Mouse (Mus musculus) C2C12 (cell line): ENCODE data around the gene Gmds. TPM values are rescaled to one million over a fixed set of nuclear protein-coding genes. Genes with fewer than 3 reads are reported as not detected.

Experiments used
- H3K27me3 ChIP-seq: one replicate; pipeline ENCODE4 v1.6.1; 2011; ENCODE audit not compliant: control insufficient read depth, insufficient read depth, insufficient read length
- H3K36me3 ChIP-seq: one replicate; pipeline ENCODE4 v1.6.1; 2011; ENCODE audit not compliant: control insufficient read depth, insufficient read depth
- H3K4me3 ChIP-seq: one replicate; pipeline ENCODE4 v1.5.1; 2011; ENCODE audit warnings: mild to moderate bottlenecking, control low read depth; ENCODE audit not compliant: poor library complexity, insufficient read depth, severe bottlenecking
- H3K79me2 ChIP-seq: one replicate; pipeline ENCODE4 v1.6.1; 2011; ENCODE audit not compliant: control insufficient read depth, insufficient read depth
- H3K79me3 ChIP-seq: one replicate; pipeline ENCODE4 v1.6.1; 2011; ENCODE audit warnings: low read depth, control low read depth
- H3ac ChIP-seq: one replicate; pipeline ENCODE3; 2011; ENCODE audit warnings: low read depth; ENCODE audit not compliant: control insufficient read depth, insufficient read length
- CEBPB ChIP-seq: IDR thresholded peaks from one replicate; pipeline ENCODE4 v1.6.1; 2011; ENCODE audit warnings: low read depth, mild to moderate bottlenecking, control low read depth, moderate library complexity
- CTCF ChIP-seq: IDR thresholded peaks from one replicate; pipeline ENCODE4 v1.5.1; 2011; ENCODE audit not compliant: control insufficient read depth, insufficient read depth, insufficient read length
- FOSL1 ChIP-seq: IDR thresholded peaks from one replicate; pipeline ENCODE4 v1.8.0; 2011; ENCODE audit warnings: mild to moderate bottlenecking, low read length; ENCODE audit not compliant: poor library complexity, insufficient read depth, severe bottlenecking
- MAX ChIP-seq: IDR thresholded peaks from one replicate; pipeline ENCODE4 v1.6.1; 2011; ENCODE audit warnings: mild to moderate bottlenecking, control low read depth
- MYOD1 ChIP-seq: IDR thresholded peaks from one replicate; pipeline ENCODE4 v1.6.1; 2011; ENCODE audit warnings: low read depth; ENCODE audit not compliant: control insufficient read depth, insufficient read length
- MYOG ChIP-seq: IDR thresholded peaks from one replicate; pipeline ENCODE4 v1.6.1; 2011; ENCODE audit not compliant: control insufficient read depth, insufficient read length; ENCODE audit errors: extremely low read depth
- USF1 ChIP-seq: IDR thresholded peaks from one replicate; pipeline ENCODE4 v1.6.1; 2011; ENCODE audit warnings: low read depth, mild to moderate bottlenecking, control low read depth, moderate library complexity
- polyA plus RNA-seq: library from polyadenylated mRNA; unstranded; fragments of >200 nt; fragmentation: generic; extraction: Trizol; gene quantifications from one replicate; pipeline ENCODE4 v1.2.1, GENCODE M21; 2012; ENCODE audit warnings: missing spikeins

The Gmds gene
- polyA plus RNA-seq, 1 experiment: 21.1 TPM

GRCm38 (mm10) chr13:31812701-31813100 lies 525.8 kb downstream of the Gmds start:
- no peaks in the 10 kb centered on the region for H3K27me3 ChIP-seq

GRCm38 (mm10) chr13:31811542-31812021 lies 527.0 kb downstream of the Gmds start:
- Histone ChIP-seq H3K79me2 (peaks cover 60% of the 10 kb centered on the region), H3K36me3 (peaks cover 20% of the 10 kb centered on the region), H3ac (no peak overlapping the region), H3K4me3 (no peak overlapping the region), H3K79me3 (peaks cover 32% of the 10 kb centered on the region), H3K27me3 (no peaks in the 10 kb centered on the region)
- no peak for TF ChIP-seq MYOD1
- TF ChIP-seq MYOG: no peak
- TF ChIP-seq FOSL1: no peak
- TF ChIP-seq MAX: no peak
- no peak for TF ChIP-seq USF1
- TF ChIP-seq CTCF: no peak
- TF ChIP-seq CEBPB: no peak

More at GRCm38 (mm10) chr13:31812701-31813100, 525.8 kb downstream of the Gmds start:
- Histone ChIP-seq H3ac (no peak overlapping the region), H3K79me3 (peaks cover 28% of the 10 kb centered on the region), H3K4me3 (no peak overlapping the region), H3K36me3 (peaks cover 20% of the 10 kb centered on the region), H3K79me2 (peaks cover 53% of the 10 kb centered on the region)
- no peak for TF ChIP-seq MYOD1
- no peak for TF ChIP-seq CTCF
- no peak for TF ChIP-seq FOSL1

GRCm38 (mm10) chr13:31810693-31811541 lies 527.6 kb downstream of the Gmds start:
- Histone ChIP-seq H3K79me3 (peaks cover 32% of the 10 kb centered on the region), H3K27me3 (no peaks in the 10 kb centered on the region), H3K36me3 (peaks cover 20% of the 10 kb centered on the region), H3ac (no peak overlapping the region), H3K79me2 (peaks cover 60% of the 10 kb centered on the region), H3K4me3 (no peak overlapping the region)
- TF ChIP-seq MYOD1 (no peak), MYOG (no peak), CTCF (no peak), CEBPB (no peak), FOSL1 (no peak), USF1 (no peak), MAX (no peak)

- H3ac ChIP-seq: no peak overlapping the region
- H3K27me3 ChIP-seq: no peaks in the 10 kb centered on the region
- TF ChIP-seq MAX (no peak), USF1 (no peak), FOSL1 (no peak), MYOG (no peak), CTCF (no peak), CEBPB (no peak), MYOD1 (no peak)
- H3K79me3 ChIP-seq: peaks cover 32% of the 10 kb centered on the region
- H3K79me2 ChIP-seq: peaks cover 60% of the 10 kb centered on the region
- H3K4me3 ChIP-seq: no peak overlapping the region
- H3K36me3 ChIP-seq: peaks cover 20% of the 10 kb centered on the region
Measured at GRCm38 (mm10) chr13:31810375-31810692, 528.2 kb downstream of the Gmds start.

- H3K36me3 ChIP-seq: peaks cover 20% of the 10 kb centered on the region
- TF ChIP-seq CTCF: no peak
- no peak for TF ChIP-seq USF1
- no peak for TF ChIP-seq MYOG
- no peak for TF ChIP-seq FOSL1
- no peak for TF ChIP-seq MYOD1
- TF ChIP-seq CEBPB: no peak
- no peak for TF ChIP-seq MAX
- H3K27me3 ChIP-seq: no peaks in the 10 kb centered on the region
- H3K79me3 ChIP-seq: peaks cover 32% of the 10 kb centered on the region
- H3K4me3 ChIP-seq: no peak overlapping the region
- H3K79me2 ChIP-seq: peaks cover 60% of the 10 kb centered on the region
- H3ac ChIP-seq: no peak overlapping the region
Measured at GRCm38 (mm10) chr13:31809701-31810100, 528.8 kb downstream of the Gmds start.

GRCm38 (mm10) chr13:31808804-31809420 lies 529.6 kb downstream of the Gmds start:
- peaks cover 32% of the 10 kb centered on the region for H3K79me3 ChIP-seq
- H3ac ChIP-seq: peak overlapping the region; percentile 82
- H3K27me3 ChIP-seq: no peaks in the 10 kb centered on the region
- peaks cover 57% of the 10 kb centered on the region for H3K79me2 ChIP-seq
- H3K36me3 ChIP-seq: peaks cover 17% of the 10 kb centered on the region
- H3K4me3 ChIP-seq: peak overlapping the region; percentile 60
- TF ChIP-seq CEBPB: no peak
- TF ChIP-seq USF1: no peak
- no peak for TF ChIP-seq MYOG
- TF ChIP-seq FOSL1: no peak
- TF ChIP-seq MAX: no peak
- TF ChIP-seq CTCF: no peak
- TF ChIP-seq MYOD1: no peak
